Mouse (Mus musculus): Measurements from ENCODE around the gene Psmb11.

GRCm38 (mm10) chr14:54582536-54582935 is 38.7 kb upstream of the Psmb11 start:
- no peak for TF ChIP-seq CTCF (IDR thresholded peaks at IDR 0.05; ENCODE audit: low read depth)
- no peak for TF ChIP-seq EP300 (optimal IDR thresholded peaks at IDR 0.05)

All from stomach, postnatal 0 days (tissue).